Mouse (Mus musculus) kidney, adult 2 months (tissue): ENCODE results near the gene Gprasp1.
A peak's percentile ranks its signal among the peaks of the same experiment; 100 is the strongest.

Experiments used
- CTCF ChIP-seq: fragments of 200-500 bp; conservative IDR thresholded peaks from 2 replicates; pipeline ENCODE4 v1.5.1; 2011; ENCODE audit warnings: low read depth, mild to moderate bottlenecking, control low read depth, low read length, moderate library complexity, mixed read lengths; ENCODE audit not compliant: insufficient read depth, insufficient read length
- POLR2A ChIP-seq: fragments of 200-500 bp; IDR thresholded peaks from one replicate; pipeline ENCODE4 v1.6.1; 2011; ENCODE audit warnings: low read depth, low read length, control low read depth

DNA sequence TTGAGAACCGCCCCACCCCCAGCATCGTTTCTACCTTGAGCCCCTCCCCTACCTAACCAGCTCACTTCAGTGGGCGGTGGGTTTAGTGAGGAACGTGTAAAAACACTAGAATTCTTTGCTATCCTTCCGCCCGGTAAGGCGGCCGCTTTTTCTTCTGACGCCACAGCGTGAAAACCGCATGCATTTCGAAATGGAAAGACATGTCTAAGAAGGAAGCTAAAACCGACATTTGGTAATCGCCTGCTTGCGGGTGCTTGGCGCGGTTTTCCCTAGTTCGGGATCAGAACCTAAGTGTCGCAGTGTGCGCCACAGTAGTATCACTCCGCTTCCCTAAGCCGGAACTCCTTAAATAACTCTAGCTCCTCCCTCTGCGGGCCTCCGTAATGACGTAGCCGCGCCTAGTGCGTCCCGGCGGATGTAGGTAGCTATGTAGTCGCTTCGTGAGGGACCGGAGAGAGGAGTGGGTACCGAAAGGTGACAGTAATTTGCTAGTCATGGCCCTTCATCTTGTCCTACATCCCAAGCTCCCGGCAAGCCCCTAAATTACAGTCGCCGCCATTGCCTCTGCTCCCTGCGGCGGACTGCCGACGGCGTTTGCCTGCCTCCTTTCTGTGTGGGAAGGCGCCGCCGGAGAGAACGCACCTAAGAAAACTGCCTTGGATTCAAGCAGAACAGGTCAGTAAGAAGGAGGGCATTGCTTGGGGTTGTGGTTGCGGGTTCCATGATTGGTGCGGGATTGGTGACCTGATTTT lies at the start of gene Gprasp1, which contains the start of gene Armcx5:
- no peak for TF ChIP-seq CTCF
- TF ChIP-seq POLR2A: peak; percentile 39
